ENCODE assay signal across 10 mouse cellular contexts in genomic region chr17:46269771-46270534, GRCm38 (mm10). TPM values are rescaled to one million over a fixed set of nuclear protein-coding genes. Genes with fewer than 3 reads are reported as not detected.
A peak's percentile ranks its signal among the peaks of the same experiment; 100 is the strongest.
DNase-seq lines count a peak whose midpoint lies in the region; ATAC-seq lines count a peak whose summit lies in the region.
"Had no signal": no experiment of that assay in that cellular context is flagged by ENCODE, and none has a peak within 500 bp of the region (broad histone marks: within the 10 kb centered on the region; RNA-seq: fewer than 3 reads in every experiment).

No protein-coding gene starts in this region.

- no peaks in the 10 kb centered on the region for H3K27me3 ChIP-seq in kidney, embryonic 15.5 days
- H3K27me3 ChIP-seq in limb, embryonic 13.5 days = no peaks in the 10 kb centered on the region
- no peaks in the 10 kb centered on the region for H3K27me3 ChIP-seq in liver, embryonic 12.5 days (replicated peaks)

- DNase-seq in kidney, adult 18-20 months = peak; percentile 64
- peak; percentile 44 for DNase-seq in brain, adult 2 months (ENCODE audit: low read depth, low spot score)
- peak; percentile 59 for DNase-seq in gastrocnemius, postnatal 14 days
- no peak for DNase-seq in frontal cortex, postnatal 36 days (ENCODE audit: low spot score in 2 of 2)
- DNase-seq: liver, postnatal 0 days had no signal

- no peak overlapping the region for H3K4me2 ChIP-seq in kidney, embryonic 15.5 days
- no peak overlapping the region for H3K4me2 ChIP-seq in limb, embryonic 13.5 days (replicated peaks)
- no peak overlapping the region for H3K4me2 ChIP-seq in liver, embryonic 12.5 days

- peaks cover 85% of the 10 kb centered on the region for H3K36me3 ChIP-seq in kidney, embryonic 15.5 days
- H3K36me3 ChIP-seq in limb, embryonic 13.5 days = peaks cover 88% of the 10 kb centered on the region
- H3K36me3 ChIP-seq in liver, embryonic 12.5 days = peaks cover 89% of the 10 kb centered on the region

- H3K27ac ChIP-seq in kidney, embryonic 15.5 days = no peak overlapping the region
- peak overlapping the region; percentile 17; the same call in 1 of the 2 replicates for H3K27ac ChIP-seq in limb, embryonic 13.5 days
- H3K27ac ChIP-seq in liver, embryonic 12.5 days = no peak overlapping the region

- WGBS in kidney, embryonic 15.5 days = 80% methylated on average over 19 of the region's 19 CpGs
- WGBS in limb, embryonic 13.5 days = 84% methylated on average over 19 of the region's 19 CpGs
- 79% methylated on average over 19 of the region's 19 CpGs for WGBS in liver, embryonic 12.5 days (ENCODE audit: insufficient replicate concordance)

- no peaks in the 10 kb centered on the region for H3K9me3 ChIP-seq in kidney, embryonic 15.5 days (replicated peaks)
- H3K9me3 ChIP-seq in limb, embryonic 13.5 days = no peaks in the 10 kb centered on the region
- no peaks in the 10 kb centered on the region for H3K9me3 ChIP-seq in liver, embryonic 12.5 days (replicated peaks)
- H3K9me3 ChIP-seq: G1E had no signal

- H3K4me3 ChIP-seq in kidney, embryonic 15.5 days (replicated peaks) = no peak overlapping the region
- H3K4me3 ChIP-seq in limb, embryonic 13.5 days = no peak overlapping the region
- H3K4me3 ChIP-seq in liver, embryonic 12.5 days = no peak overlapping the region

- no peak for ATAC-seq in kidney, embryonic 15.5 days (replicated peaks; ENCODE audit: low FRiP score)
- no peak for ATAC-seq in limb, embryonic 13.5 days (ENCODE audit: low FRiP score, low read depth)
- no peak for ATAC-seq in liver, embryonic 12.5 days
- no peak for ATAC-seq in monocyte, adult 5-6 weeks (replicated peaks; ENCODE audit: insufficient number of reproducible peaks, low FRiP score, low TSS enrichment, poor library complexity, severe bottlenecking)
- ATAC-seq: liver, postnatal 0 days had no signal

- H3K9ac ChIP-seq in kidney, embryonic 15.5 days = no peak overlapping the region
- H3K9ac ChIP-seq in limb, embryonic 13.5 days = peak overlapping the region; percentile 4; the same call in 1 of the 2 replicates
- H3K9ac ChIP-seq in liver, embryonic 12.5 days = no peak overlapping the region
- H3K9ac ChIP-seq: liver, postnatal 0 days had no signal

- intact Hi-C loops in gastrocnemius, postnatal 14 days (cut with DNase I; ENCODE audit: low total_unique reads) = loop anchor here (10.0 kb wide), 1 partner anchor 115 kb away; the partner anchor contains the start of gene Zfp318

- peaks cover 18% of the 10 kb centered on the region for H3K4me1 ChIP-seq in kidney, embryonic 15.5 days
- H3K4me1 ChIP-seq in limb, embryonic 13.5 days = peaks cover 29% of the 10 kb centered on the region
- 0 out of 2 replicates have a peak, but pooled peaks cover 5% of the 10 kb centered on the region for H3K4me1 ChIP-seq in liver, embryonic 12.5 days

RNA-seq across cellular contexts. Expression of gene Tjap1, which starts 12.9 kb away (rescaled TPM):
- polyA plus RNA-seq in kidney, embryonic 15.5 days (2015; fragmentation: Nextera tagmentation; extraction: Ambion mirVana) = 40.3 and 47.7 TPM in 2 replicates
- 10 to 100 TPM; 34.9 to 42.0 TPM for total RNA-seq in gastrocnemius, postnatal 14 days (2021)
- polyA plus RNA-seq in limb, embryonic 13.5 days (2015; fragmentation: Nextera tagmentation; extraction: Ambion mirVana) = 61.3 and 68.2 TPM in 2 replicates
- 17.4 and 18.9 TPM in 2 replicates for polyA plus RNA-seq in liver, embryonic 12.5 days (2016; fragmentation: Nextera tagmentation; extraction: Ambion mirVana)
- total RNA-seq in monocyte, adult 5-6 weeks (2017) = 14.6 to 18.0 TPM (median 18.0 TPM) in 3 replicates

RNA-seq across cellular contexts. Expression of gene Lrrc73, which starts 16.6 kb away (rescaled TPM):
- polyA plus RNA-seq in kidney, embryonic 15.5 days (2015; fragmentation: Nextera tagmentation; extraction: Ambion mirVana) = 0.60 and 0.71 TPM in 2 replicates
- total RNA-seq in gastrocnemius, postnatal 14 days (2021) = under 1 TPM; 0.29 to 0.84 TPM
- 0.69 and 1.4 TPM in 2 replicates for polyA plus RNA-seq in limb, embryonic 13.5 days (2015; fragmentation: Nextera tagmentation; extraction: Ambion mirVana)
- polyA plus RNA-seq in liver, embryonic 12.5 days (2016; fragmentation: Nextera tagmentation; extraction: Ambion mirVana) = 0.12 and 0.14 TPM in 2 replicates
- 0.58 TPM in 1 of 3 replicates, not detected in the others for total RNA-seq in monocyte, adult 5-6 weeks (2017)
- polyA plus RNA-seq: liver, postnatal 0 days had no signal

RNA-seq across cellular contexts. Expression of gene Yipf3, which starts 22.1 kb away (rescaled TPM):
- polyA plus RNA-seq in kidney, embryonic 15.5 days (2015; fragmentation: Nextera tagmentation; extraction: Ambion mirVana) = 103 and 113 TPM in 2 replicates
- 10 to 100 TPM; 59.0 to 62.2 TPM for total RNA-seq in gastrocnemius, postnatal 14 days (2021)
- polyA plus RNA-seq in limb, embryonic 13.5 days (2015; fragmentation: Nextera tagmentation; extraction: Ambion mirVana) = 104 and 110 TPM in 2 replicates
- polyA plus RNA-seq in liver, embryonic 12.5 days (2016; fragmentation: Nextera tagmentation; extraction: Ambion mirVana) = 43.4 and 45.8 TPM in 2 replicates
- total RNA-seq in monocyte, adult 5-6 weeks (2017) = 57.8 to 85.4 TPM (median 76.1 TPM) in 3 replicates

RNA-seq across cellular contexts. Expression of gene Polr1c, which starts 22.1 kb away (rescaled TPM):
- 104 TPM in 2 replicates for polyA plus RNA-seq in kidney, embryonic 15.5 days (2015; fragmentation: Nextera tagmentation; extraction: Ambion mirVana)
- 10 to 100 TPM; 14.5 to 15.1 TPM for total RNA-seq in gastrocnemius, postnatal 14 days (2021)
- 103 and 105 TPM in 2 replicates for polyA plus RNA-seq in limb, embryonic 13.5 days (2015; fragmentation: Nextera tagmentation; extraction: Ambion mirVana)
- polyA plus RNA-seq in liver, embryonic 12.5 days (2016; fragmentation: Nextera tagmentation; extraction: Ambion mirVana) = 53.9 and 56.3 TPM in 2 replicates
- 37.2 to 47.6 TPM (median 42.7 TPM) in 3 replicates for total RNA-seq in monocyte, adult 5-6 weeks (2017)

RNA-seq across cellular contexts. Expression of gene Dlk2, which starts 27.3 kb away (rescaled TPM):
- polyA plus RNA-seq in kidney, embryonic 15.5 days (2015; fragmentation: Nextera tagmentation; extraction: Ambion mirVana) = 0.42 and 0.85 TPM in 2 replicates
- under 1 TPM; 0.35 to 0.59 TPM for total RNA-seq in gastrocnemius, postnatal 14 days (2021)
- 8.8 and 11.0 TPM in 2 replicates for polyA plus RNA-seq in limb, embryonic 13.5 days (2015; fragmentation: Nextera tagmentation; extraction: Ambion mirVana)
- not detected in 2 replicates for polyA plus RNA-seq in liver, embryonic 12.5 days (2016; fragmentation: Nextera tagmentation; extraction: Ambion mirVana)
- total RNA-seq in monocyte, adult 5-6 weeks (2017) = not detected in 3 replicates
- polyA plus RNA-seq: G1E; liver, postnatal 0 days had no signal

Comparison
In these comparisons a context has a peak if more than half of its experiments do, and no peak if none do; other contexts are left out.
1. DNase-seq: peak in kidney, adult 18-20 months (single experiment), brain, adult 2 months (single experiment) and gastrocnemius, postnatal 14 days (single experiment); none in frontal cortex, postnatal 36 days (0 of 2).